Mouse (Mus musculus): ENCODE measurements around the gene Sugct. TPM values are rescaled to one million over a fixed set of nuclear protein-coding genes. Genes with fewer than 3 reads are reported as not detected.
"Not testable (repeated sequence)": the region's sequence is repeated elsewhere in the genome, so short reads cannot be mapped to it uniquely, and the experiment has no call there.

Gene Sugct
- polyA plus RNA-seq, 1 experiment from 2014 or later = 4.9 TPM

- WGBS = 89% methylated on average over 1 of the region's 1 CpGs
- no peaks in the 10 kb centered on the region for H3K27me3 ChIP-seq
- H3K9me3 ChIP-seq = no peaks in the 10 kb centered on the region
- H3K4me1 ChIP-seq = no peaks in the 10 kb centered on the region
- H3K4me3 ChIP-seq = no peak overlapping the region
- H3K36me3 ChIP-seq = no peaks in the 10 kb centered on the region
- no peak for ATAC-seq (ENCODE audit: insufficient number of reproducible peaks, insufficient read depth, low FRiP score, low TSS enrichment, low read depth)
- no peak overlapping the region for H3K4me2 ChIP-seq
- no peak overlapping the region for H3K27ac ChIP-seq
- no peak overlapping the region for H3K9ac ChIP-seq
These were observed 854.4 kb downstream of the Sugct start for GRCm38 (mm10) chr13:16840994-16841393.

- no peak overlapping the region for H3K27ac ChIP-seq
- ATAC-seq (ENCODE audit: insufficient number of reproducible peaks, insufficient read depth, low FRiP score, low TSS enrichment, low read depth) = no peak
- H3K4me3 ChIP-seq = no peak overlapping the region
- no peak overlapping the region for H3K9ac ChIP-seq
- H3K4me1 ChIP-seq = no peaks in the 10 kb centered on the region
- H3K27me3 ChIP-seq = no peaks in the 10 kb centered on the region
- WGBS = 87% methylated on average over 3 of the region's 3 CpGs
- H3K9me3 ChIP-seq = no peaks in the 10 kb centered on the region
- H3K4me2 ChIP-seq = no peak overlapping the region
- no peaks in the 10 kb centered on the region for H3K36me3 ChIP-seq
These were observed 856.9 kb downstream of the Sugct start for GRCm38 (mm10) chr13:16838409-16838808.

- Histone ChIP-seq H3K9ac (no peak overlapping the region), H3K4me2 (no peak overlapping the region), H3K4me1 (no peaks in the 10 kb centered on the region), H3K36me3 (no peaks in the 10 kb centered on the region), H3K27ac (no peak overlapping the region), H3K27me3 (no peaks in the 10 kb centered on the region), H3K4me3 (no peak overlapping the region), H3K9me3 (no peaks in the 10 kb centered on the region)
- ATAC-seq (ENCODE audit: insufficient number of reproducible peaks, insufficient read depth, low FRiP score, low TSS enrichment, low read depth) = no peak
- WGBS = 65% methylated on average over 2 of the region's 2 CpGs
These were observed 860.2 kb downstream of the Sugct start for GRCm38 (mm10) chr13:16835111-16835510.

- H3K27ac ChIP-seq = no peak overlapping the region
- no peak for ATAC-seq (ENCODE audit: insufficient number of reproducible peaks, insufficient read depth, low FRiP score, low TSS enrichment, low read depth)
- H3K9ac ChIP-seq = no peak overlapping the region
- no peaks in the 10 kb centered on the region for H3K36me3 ChIP-seq
- H3K27me3 ChIP-seq = no peaks in the 10 kb centered on the region
- no peaks in the 10 kb centered on the region for H3K4me1 ChIP-seq
- no peaks in the 10 kb centered on the region for H3K9me3 ChIP-seq
- no peak overlapping the region for H3K4me2 ChIP-seq
- H3K4me3 ChIP-seq = no peak overlapping the region
These were observed 862.3 kb downstream of the Sugct start for GRCm38 (mm10) chr13:16833069-16833468.

- ATAC-seq (ENCODE audit: insufficient number of reproducible peaks, insufficient read depth, low FRiP score, low TSS enrichment, low read depth) = no peak
- H3K27ac ChIP-seq = no peak overlapping the region
- H3K27me3 ChIP-seq = no peaks in the 10 kb centered on the region
- no peaks in the 10 kb centered on the region for H3K4me1 ChIP-seq
- no peaks in the 10 kb centered on the region for H3K9me3 ChIP-seq
- no peaks in the 10 kb centered on the region for H3K36me3 ChIP-seq
- no peak overlapping the region for H3K4me3 ChIP-seq
- no peak overlapping the region for H3K4me2 ChIP-seq
- 50% methylated on average over 8 of the region's 8 CpGs for WGBS
- no peak overlapping the region for H3K9ac ChIP-seq
These were observed 863.5 kb downstream of the Sugct start for GRCm38 (mm10) chr13:16831840-16832239.

- not testable (repeated sequence) for H3K27ac ChIP-seq; H3K4me1 ChIP-seq; H3K4me2 ChIP-seq; H3K9me3 ChIP-seq; H3K36me3 ChIP-seq; ATAC-seq (ENCODE audit: insufficient number of reproducible peaks, insufficient read depth, low FRiP score, low TSS enrichment, low read depth); H3K27me3 ChIP-seq; H3K9ac ChIP-seq; H3K4me3 ChIP-seq
- 51% methylated on average over 6 of the region's 6 CpGs for WGBS
These were observed 865.1 kb downstream of the Sugct start for GRCm38 (mm10) chr13:16830291-16830690.

- Histone ChIP-seq H3K27me3 (no peaks in the 10 kb centered on the region), H3K9me3 (no peaks in the 10 kb centered on the region), H3K4me2 (no peak overlapping the region), H3K27ac (no peak overlapping the region), H3K4me3 (no peak overlapping the region), H3K4me1 (peaks cover 6% of the 10 kb centered on the region), H3K9ac (no peak overlapping the region), H3K36me3 (no peaks in the 10 kb centered on the region)
- ATAC-seq (ENCODE audit: insufficient number of reproducible peaks, insufficient read depth, low FRiP score, low TSS enrichment, low read depth) = peak; percentile 43; the same call in 1 of the 2 replicates
- 39% methylated on average over 2 of the region's 2 CpGs for WGBS
These were observed 865.8 kb downstream of the Sugct start for GRCm38 (mm10) chr13:16829589-16829988.

- Histone ChIP-seq H3K36me3 (no peaks in the 10 kb centered on the region), H3K9ac (no peak overlapping the region), H3K27me3 (no peaks in the 10 kb centered on the region), H3K4me2 (no peak overlapping the region), H3K4me1 (peaks cover 6% of the 10 kb centered on the region), H3K9me3 (no peaks in the 10 kb centered on the region), H3K27ac (no peak overlapping the region), H3K4me3 (no peak overlapping the region)
- ATAC-seq (ENCODE audit: insufficient number of reproducible peaks, insufficient read depth, low FRiP score, low TSS enrichment, low read depth) = 0 out of 2 replicates have a peak, but pooled peaks have one; percentile 43
- WGBS = 40% methylated on average over 6 of the region's 6 CpGs
These were observed 869.7 kb downstream of the Sugct start for GRCm38 (mm10) chr13:16825619-16826018.

- H3K27me3 ChIP-seq = no peaks in the 10 kb centered on the region
- no peak overlapping the region for H3K4me2 ChIP-seq
- H3K36me3 ChIP-seq = no peaks in the 10 kb centered on the region
- H3K4me1 ChIP-seq = peaks cover 6% of the 10 kb centered on the region
- WGBS = 75% methylated on average over 4 of the region's 4 CpGs
- H3K4me3 ChIP-seq = no peak overlapping the region
- ATAC-seq (ENCODE audit: insufficient number of reproducible peaks, insufficient read depth, low FRiP score, low TSS enrichment, low read depth) = no peak
- H3K9me3 ChIP-seq = no peaks in the 10 kb centered on the region
- no peak overlapping the region for H3K9ac ChIP-seq
- no peak overlapping the region for H3K27ac ChIP-seq
These were observed 873.6 kb downstream of the Sugct start for GRCm38 (mm10) chr13:16821785-16822184.

GRCm38 (mm10) chr13:16817471-16817870 is 877.9 kb downstream of the Sugct start:
- no peak overlapping the region for H3K4me2 ChIP-seq
- no peak overlapping the region for H3K9ac ChIP-seq
- no peak for ATAC-seq (ENCODE audit: insufficient number of reproducible peaks, insufficient read depth, low FRiP score, low TSS enrichment, low read depth)
- H3K27me3 ChIP-seq = no peaks in the 10 kb centered on the region
- H3K9me3 ChIP-seq = no peaks in the 10 kb centered on the region
- no peaks in the 10 kb centered on the region for H3K36me3 ChIP-seq
- 62% methylated on average over 6 of the region's 6 CpGs for WGBS
- no peaks in the 10 kb centered on the region for H3K4me1 ChIP-seq
- H3K27ac ChIP-seq = no peak overlapping the region
- no peak overlapping the region for H3K4me3 ChIP-seq

GRCm38 (mm10) chr13:16816747-16817146 is 878.6 kb downstream of the Sugct start:
- no peaks in the 10 kb centered on the region for H3K27me3 ChIP-seq
- no peak overlapping the region for H3K4me3 ChIP-seq
- no peaks in the 10 kb centered on the region for H3K4me1 ChIP-seq
- H3K36me3 ChIP-seq = no peaks in the 10 kb centered on the region
- no peak overlapping the region for H3K9ac ChIP-seq
- 53% methylated on average over 5 of the region's 5 CpGs for WGBS
- no peak overlapping the region for H3K27ac ChIP-seq
- no peaks in the 10 kb centered on the region for H3K9me3 ChIP-seq
- H3K4me2 ChIP-seq = no peak overlapping the region
- no peak for ATAC-seq (ENCODE audit: insufficient number of reproducible peaks, insufficient read depth, low FRiP score, low TSS enrichment, low read depth)

GRCm38 (mm10) chr13:16812268-16812667 is 883.1 kb downstream of the Sugct start:
- no peak overlapping the region for H3K4me3 ChIP-seq
- H3K27ac ChIP-seq = no peak overlapping the region
- WGBS = 88% methylated on average over 2 of the region's 2 CpGs
- no peak for ATAC-seq (ENCODE audit: insufficient number of reproducible peaks, insufficient read depth, low FRiP score, low TSS enrichment, low read depth)
- no peak overlapping the region for H3K9ac ChIP-seq
- H3K4me2 ChIP-seq = no peak overlapping the region
- H3K4me1 ChIP-seq = no peaks in the 10 kb centered on the region
- H3K9me3 ChIP-seq = no peaks in the 10 kb centered on the region
- no peaks in the 10 kb centered on the region for H3K36me3 ChIP-seq
- no peaks in the 10 kb centered on the region for H3K27me3 ChIP-seq

All from embryonic facial prominence, embryonic 13.5 days (tissue).